Comparison of ENCODE assay signal across 21 mouse cellular contexts in the genomic region with DNA sequence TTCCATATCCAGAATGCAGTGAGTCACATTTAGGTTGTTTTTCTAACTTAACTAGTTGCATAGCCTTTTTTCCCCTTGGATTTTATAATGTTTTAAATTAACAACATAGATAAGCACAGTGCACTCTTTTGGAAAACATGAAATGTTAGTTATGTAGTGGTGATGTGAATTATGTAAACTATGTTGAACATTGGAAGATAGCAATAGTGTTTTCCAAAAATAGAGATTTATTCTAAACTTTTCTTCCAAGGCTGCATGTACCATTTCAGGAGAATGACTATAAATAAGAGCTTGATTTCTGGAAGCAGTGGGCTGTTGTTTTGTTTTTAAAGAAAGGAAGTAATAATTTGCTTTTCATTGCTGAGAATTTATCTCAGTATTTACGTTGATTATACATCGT. TPM values are rescaled to one million over a fixed set of nuclear protein-coding genes. Genes with fewer than 3 reads are reported as not detected.
A peak's percentile ranks its signal among the peaks of the same experiment; 100 is the strongest.
DNase-seq lines count a peak whose midpoint lies in the region; ATAC-seq and TF ChIP-seq lines count a peak whose summit lies in the region.
"Had no signal": no experiment of that assay in that cellular context is flagged by ENCODE, and none has a peak within 500 bp of the region (broad histone marks: within the 10 kb centered on the region; RNA-seq: fewer than 3 reads in every experiment).

No protein-coding gene starts in this region.

- no peak overlapping the region for H3K9ac ChIP-seq in kidney, embryonic 16.5 days (replicated peaks; ENCODE audit: low read length)
- no peak overlapping the region for H3K9ac ChIP-seq in kidney, embryonic 15.5 days
- H3K9ac ChIP-seq in kidney, postnatal 0 days (ENCODE audit: low read depth, low read length) = no peak overlapping the region

- no peaks in the 10 kb centered on the region for H3K27me3 ChIP-seq in kidney, embryonic 16.5 days (ENCODE audit: insufficient read depth, low read length)
- H3K27me3 ChIP-seq in kidney, embryonic 15.5 days = no peaks in the 10 kb centered on the region
- no peaks in the 10 kb centered on the region for H3K27me3 ChIP-seq in kidney, postnatal 0 days (ENCODE audit: insufficient read depth, low read length)
- H3K27me3 ChIP-seq: CH12.LX, Patski had no signal

- no peak for TF ChIP-seq CTCF in kidney, postnatal 0 days (IDR thresholded peaks at IDR 0.05; ENCODE audit: low read depth)

- peak; percentile 65 for ATAC-seq in frontal cortex, adult (ENCODE audit: low TSS enrichment)
- ATAC-seq in kidney, embryonic 16.5 days (ENCODE audit: low FRiP score, low TSS enrichment) = no peak
- ATAC-seq in kidney, embryonic 15.5 days (replicated peaks; ENCODE audit: low FRiP score) = no peak
- no peak for ATAC-seq in kidney, postnatal 0 days (replicated peaks; ENCODE audit: low FRiP score, low read depth)
- ATAC-seq: activated CD4-positive, CD25-positive, alpha-beta regulatory T cell, adult 4 months; CD4-positive, CD25-positive, alpha-beta regulatory T cell, adult 4 months; Patski had no signal

- no peak overlapping the region for H3K4me2 ChIP-seq in kidney, embryonic 16.5 days (replicated peaks; ENCODE audit: low read depth, low read length)
- H3K4me2 ChIP-seq in kidney, embryonic 15.5 days = no peak overlapping the region
- no peak overlapping the region for H3K4me2 ChIP-seq in kidney, postnatal 0 days (ENCODE audit: low read length)

- peaks cover 10% of the 10 kb centered on the region; the same call in 1 of the 2 replicates for H3K36me3 ChIP-seq in kidney, embryonic 16.5 days (ENCODE audit: insufficient read depth, low read length)
- peaks cover 25% of the 10 kb centered on the region for H3K36me3 ChIP-seq in kidney, embryonic 15.5 days
- H3K36me3 ChIP-seq in kidney, postnatal 0 days (ENCODE audit: insufficient read depth, low read length) = peaks cover 2% of the 10 kb centered on the region; the same call in 1 of the 2 replicates

- H3K9me3 ChIP-seq in kidney, embryonic 16.5 days (ENCODE audit: low read length) = no peaks in the 10 kb centered on the region
- no peaks in the 10 kb centered on the region for H3K9me3 ChIP-seq in kidney, embryonic 15.5 days (replicated peaks)
- H3K9me3 ChIP-seq in kidney, postnatal 0 days (replicated peaks; ENCODE audit: low read length) = no peaks in the 10 kb centered on the region
- H3K9me3 ChIP-seq: G1E had no signal

- 56% methylated on average over 2 of the region's 2 CpGs for WGBS in kidney, embryonic 16.5 days
- WGBS in kidney, embryonic 15.5 days = 83% methylated on average over 2 of the region's 2 CpGs
- WGBS in kidney, postnatal 0 days = 57% methylated on average over 2 of the region's 2 CpGs

- no peak overlapping the region for H3K4me3 ChIP-seq in kidney, embryonic 16.5 days (ENCODE audit: low read length)
- H3K4me3 ChIP-seq in kidney, embryonic 15.5 days (replicated peaks) = no peak overlapping the region
- H3K4me3 ChIP-seq in kidney, postnatal 0 days (replicated peaks; ENCODE audit: low read depth, low read length) = no peak overlapping the region

- H3K27ac ChIP-seq in kidney, embryonic 16.5 days (ENCODE audit: low read length) = peak overlapping the region; percentile 50
- H3K27ac ChIP-seq in kidney, embryonic 15.5 days = no peak overlapping the region
- H3K27ac ChIP-seq in kidney, postnatal 0 days = no peak overlapping the region

- DNase-seq in frontal cortex, postnatal 10 days (ENCODE audit: low spot score in 2 of 2) = no peak
- peak; percentile 60 for DNase-seq in kidney, postnatal 0 days (ENCODE audit: low spot score)
- no peak for DNase-seq in kidney, postnatal 4 days
- DNase-seq: adrenal gland, adult 2 months; adrenal gland, adult 8-10 months; adrenal gland, postnatal 10 days; adrenal gland, postnatal 14 days; adrenal gland, postnatal 25 days; adrenal gland, postnatal 36 days; B cell, adult 2 months; cerebellum, adult 11 months; cerebellum, adult 11-12 months; cerebellum, adult 18-20 months had no signal

- no peaks in the 10 kb centered on the region for H3K4me1 ChIP-seq in kidney, embryonic 16.5 days (ENCODE audit: insufficient read depth, low read length)
- H3K4me1 ChIP-seq in kidney, embryonic 15.5 days = no peaks in the 10 kb centered on the region
- H3K4me1 ChIP-seq in kidney, postnatal 0 days (replicated peaks; ENCODE audit: insufficient read depth, low read length) = no peaks in the 10 kb centered on the region

RNA-seq across cellular contexts. Expression of a gene that starts 23.4 kb away (rescaled TPM):
- 7.7 and 8.4 TPM in 2 replicates for polyA plus RNA-seq in kidney, embryonic 16.5 days (2015; fragmentation: Nextera tagmentation; extraction: Ambion mirVana)
- 5.2 and 5.6 TPM in 2 replicates for polyA plus RNA-seq in kidney, embryonic 15.5 days (2015; fragmentation: Nextera tagmentation; extraction: Ambion mirVana)
- 13.3 and 18.2 TPM in 2 replicates for polyA plus RNA-seq in kidney, postnatal 0 days (2015; fragmentation: Nextera tagmentation; extraction: Ambion mirVana)

RNA-seq across cellular contexts. Expression of a gene that starts 23.7 kb away (rescaled TPM):
- polyA plus RNA-seq in kidney, embryonic 16.5 days (2015; fragmentation: Nextera tagmentation; extraction: Ambion mirVana) = 41.5 and 43.4 TPM in 2 replicates
- 38.7 and 48.0 TPM in 2 replicates for polyA plus RNA-seq in kidney, embryonic 15.5 days (2015; fragmentation: Nextera tagmentation; extraction: Ambion mirVana)
- polyA plus RNA-seq in kidney, postnatal 0 days (2015; fragmentation: Nextera tagmentation; extraction: Ambion mirVana) = 39.5 and 44.8 TPM in 2 replicates
